In the genomic region with DNA sequence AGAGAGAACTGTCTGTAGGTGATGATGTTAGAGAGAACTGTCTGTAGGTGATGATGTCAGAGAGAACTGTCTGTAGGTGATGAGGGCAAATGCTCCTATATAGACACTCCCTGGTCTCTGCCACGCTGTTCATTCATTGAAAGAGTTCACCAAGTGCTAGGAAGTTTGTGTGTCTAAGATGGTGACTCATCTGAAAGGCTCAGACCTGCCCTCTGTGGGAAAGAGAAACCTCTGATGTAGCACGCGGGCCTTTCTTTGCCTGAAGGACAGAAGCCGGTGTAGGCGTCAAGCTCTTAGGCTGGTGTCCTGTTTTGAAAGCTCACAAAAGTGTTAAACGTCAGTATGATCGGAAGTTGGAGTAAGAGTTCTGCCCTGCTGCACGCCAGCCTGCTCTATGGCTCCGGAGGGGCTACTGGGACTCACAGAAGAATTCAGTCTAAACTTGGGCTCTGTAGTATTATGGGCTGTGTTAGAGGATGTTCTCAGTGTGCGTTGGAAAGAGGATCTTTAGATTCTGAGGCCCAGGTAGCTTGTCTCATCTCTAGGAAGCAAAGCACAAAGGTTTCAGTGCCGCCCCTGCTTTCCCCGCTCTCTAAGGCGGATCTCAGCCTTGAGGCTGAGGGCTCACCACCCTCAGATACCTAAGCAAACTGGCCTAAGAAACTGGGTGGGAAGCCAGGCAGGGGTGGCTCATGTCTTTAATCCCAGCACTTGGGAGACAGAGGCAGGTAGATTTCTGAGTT, we compare ENCODE assay signal across 16 mouse cellular contexts. TPM values are rescaled to one million over a fixed set of nuclear protein-coding genes. Genes with fewer than 3 reads are reported as not detected.
DNase-seq lines count a peak whose midpoint lies in the region; ATAC-seq and TF ChIP-seq lines count a peak whose summit lies in the region.
"Had no signal": no experiment of that assay in that cellular context is flagged by ENCODE, and none has a peak within 500 bp of the region (broad histone marks: within the 10 kb centered on the region; RNA-seq: fewer than 3 reads in every experiment).

No protein-coding gene starts in this region.

- ATAC-seq in inflammation-experienced regulatory T-cells, adult 6 months: peak; percentile 36
- ATAC-seq in frontal cortex, adult (ENCODE audit: low TSS enrichment): no peak

- no peaks in the 10 kb centered on the region for H3K27me3 ChIP-seq in cerebellum, adult 2 months (ENCODE audit: control insufficient read depth, insufficient read depth, low read length)
- H3K27me3 ChIP-seq: CH12.LX; embryonic facial prominence, embryonic 12.5 days; hindbrain, embryonic 15.5 days; kidney, embryonic 15.5 days; neural tube, embryonic 13.5 days had no signal

- DNase-seq in cerebellum, adult 9-10 months: peak; percentile 25
- DNase-seq in cerebellum, adult 2 months: no peak
- DNase-seq in 416B (ENCODE audit: low read depth) (peak; percentile 73), NIH3T3 (ENCODE audit: low read depth) (peak; percentile 36)
- DNase-seq in thymus, postnatal 10 days (ENCODE audit: low spot score in 2 of 2): no peak
- DNase-seq in thymus, postnatal 36 days: no peak
- DNase-seq: heart, adult 2 months; spleen, adult 18-20 months had no signal

- H3K4me3 ChIP-seq in cerebellum, adult 2 months (replicated peaks; ENCODE audit: insufficient read depth, low read depth, low read length): no peak overlapping the region

- TF ChIP-seq POLR2A in cerebellum, adult 2 months (IDR thresholded peaks at IDR 0.05; ENCODE audit: borderline replicate concordance, insufficient read depth, low read length): no peak

- no peak for TF ChIP-seq CTCF in cerebellum, adult 2 months (IDR thresholded peaks at IDR 0.05; ENCODE audit: borderline replicate concordance, insufficient read depth, low read depth, low read length)

- 79% methylated on average over 13 of the region's 13 CpGs for WGBS in cerebellum, adult 2 months

- H3K27ac ChIP-seq in cerebellum, adult 2 months (ENCODE audit: insufficient read depth, low read length): no peak overlapping the region
- H3K27ac ChIP-seq: embryonic facial prominence, embryonic 12.5 days; forebrain, embryonic 10.5 days; heart, adult 2 months; kidney, embryonic 15.5 days had no signal

- H3K4me1 ChIP-seq in cerebellum, adult 2 months (ENCODE audit: control insufficient read depth, insufficient read depth, low read length): no peaks in the 10 kb centered on the region

RNA-seq across cellular contexts. Expression of gene Mdm2, which starts 32.9 kb away (rescaled TPM):
- polyA plus RNA-seq in cerebellum, adult 2 months (2012; rRNA removed): 60.7 and 67.6 TPM in 2 replicates
- polyA plus RNA-seq in inflammation-experienced regulatory T-cells, adult 6 months (2017; shearing (Covaris generic)): 10 to 100 TPM; 42.1 to 88.6 (median 50.8) TPM

RNA-seq across cellular contexts. Expression of gene Cpm, which starts 48.4 kb away (rescaled TPM):
- 9.5 and 13.6 TPM in 2 replicates for polyA plus RNA-seq in cerebellum, adult 2 months (2012; rRNA removed)
- polyA plus RNA-seq in inflammation-experienced regulatory T-cells, adult 6 months (2017; shearing (Covaris generic)): 10 to 100 TPM; 14.5 to 29.9 (median 27.1) TPM

Comparison
In these comparisons a context has a peak if more than half of its experiments do, and no peak if none do; other contexts are left out.
1. DNase-seq: peak in cerebellum, adult 9-10 months (single experiment), 416B (single experiment) and NIH3T3 (single experiment); none in cerebellum, adult 2 months (0 of 2), thymus, postnatal 10 days (0 of 2) and thymus, postnatal 36 days (0 of 2).